Mouse (Mus musculus) hindbrain, embryonic 10.5 days (tissue): ENCODE measurements around the gene Psmd4. TPM values are rescaled to one million over a fixed set of nuclear protein-coding genes. Genes with fewer than 3 reads are reported as not detected.
"Not testable (repeated sequence)": the region's sequence is repeated elsewhere in the genome, so short reads cannot be mapped to it uniquely, and the experiment has no call there.

Source experiments
- DNase-seq: peaks from one replicate; pipeline ENCODE4 v3.0.0-alpha.2; 2017; ENCODE audit warnings: low spot score
- H3K27ac ChIP-seq: fragments of 300-500 bp; sonication (generic); 2 replicates; pipeline ENCODE4 v1.5.1; 2016; ENCODE audit warnings: mild to moderate bottlenecking, moderate library complexity
- H3K27me3 ChIP-seq: fragments of 300-500 bp; sonication (generic); 2 replicates; pipeline ENCODE4 v1.6.1; 2016; ENCODE audit warnings: mild to moderate bottlenecking; ENCODE audit not compliant: poor library complexity, insufficient read depth, severe bottlenecking
- H3K36me3 ChIP-seq: fragments of 300-500 bp; sonication (generic); 2 replicates; pipeline ENCODE4 v1.6.1; 2016; ENCODE audit warnings: mild to moderate bottlenecking, moderate library complexity
- H3K4me1 ChIP-seq: fragments of 300-500 bp; sonication (generic); replicated peaks from 2 replicates; pipeline ENCODE4 v1.6.1; 2016; ENCODE audit warnings: mild to moderate bottlenecking
- H3K4me3 ChIP-seq: fragments of 300-500 bp; sonication (generic); 2 replicates; pipeline ENCODE4 v1.5.1; 2016; ENCODE audit warnings: mild to moderate bottlenecking, moderate library complexity
- H3K9me3 ChIP-seq: fragments of 300-500 bp; sonication (generic); 2 replicates; pipeline ENCODE4 v1.6.1; 2016; ENCODE audit warnings: mild to moderate bottlenecking, moderate library complexity
- WGBS: fragments of 180-500 bp; shearing (Covaris S2); methylation state at CpG from one replicate; pipeline ENCODE4 v1.1.7; 2016; 5-methylcytosine and 5-hydroxymethylcytosine counted together
- polyA plus RNA-seq: library from polyadenylated mRNA; unstranded; fragments of >200 nt; fragmentation: Nextera tagmentation; extraction: Ambion mirVana; gene quantifications from 2 replicates; pipeline ENCODE4 v1.2.1, GENCODE M21; 2016

Gene Psmd4
- polyA plus RNA-seq, 1 experiment from 2014 or later = 353 TPM

- no peaks in the 10 kb centered on the region for H3K36me3 ChIP-seq
- no peak overlapping the region for H3K4me3 ChIP-seq
- no peaks in the 10 kb centered on the region for H3K27me3 ChIP-seq
- H3K27ac ChIP-seq = no peak overlapping the region
- H3K9me3 ChIP-seq = no peaks in the 10 kb centered on the region
- WGBS = 85% methylated on average over 11 of the region's 11 CpGs
- no peak for DNase-seq
- H3K4me1 ChIP-seq = peaks cover 7% of the 10 kb centered on the region
Measured at GRCm38 (mm10) chr3:95046462-95047057, 4.1 kb upstream of the Psmd4 start.

GRCm38 (mm10) chr3:95043251-95043650, 837 bp upstream of the Psmd4 start:
- DNase-seq = no peak
- H3K36me3 ChIP-seq = peaks cover 23% of the 10 kb centered on the region
- H3K9me3 ChIP-seq = no peaks in the 10 kb centered on the region
- no peak overlapping the region for H3K4me3 ChIP-seq
- 75% methylated on average over 6 of the region's 6 CpGs for WGBS
- peaks cover 11% of the 10 kb centered on the region for H3K4me1 ChIP-seq
- H3K27me3 ChIP-seq = no peaks in the 10 kb centered on the region
- H3K27ac ChIP-seq = no peak overlapping the region

- H3K4me3 ChIP-seq = peak overlapping the region; percentile 92
- H3K4me1 ChIP-seq = peaks cover 11% of the 10 kb centered on the region
- 30% methylated on average over 7 of the region's 7 CpGs for WGBS
- peaks cover 27% of the 10 kb centered on the region for H3K36me3 ChIP-seq
- H3K27me3 ChIP-seq = no peaks in the 10 kb centered on the region
- no peak for DNase-seq
- H3K9me3 ChIP-seq = no peaks in the 10 kb centered on the region
- H3K27ac ChIP-seq = peak overlapping the region; percentile 92
Measured at GRCm38 (mm10) chr3:95042838-95043229, 420 bp upstream of the Psmd4 start.

- Histone ChIP-seq H3K27me3 (no peaks in the 10 kb centered on the region), H3K36me3 (peaks cover 38% of the 10 kb centered on the region), H3K27ac (peak overlapping the region; percentile 92), H3K9me3 (no peaks in the 10 kb centered on the region), H3K4me3 (peak overlapping the region; percentile 92), H3K4me1 (peaks cover 11% of the 10 kb centered on the region)
- no peak for DNase-seq
- WGBS = 15% methylated on average over 3 of the region's 3 CpGs
Measured at GRCm38 (mm10) chr3:95041625-95042024, 789 bp downstream of the Psmd4 start.

GRCm38 (mm10) chr3:95029953-95030352, 12.5 kb downstream of the Psmd4 start:
- H3K9me3 ChIP-seq = no peaks in the 10 kb centered on the region
- no peak for DNase-seq
- peaks cover 63% of the 10 kb centered on the region for H3K36me3 ChIP-seq
- no peak overlapping the region for H3K4me3 ChIP-seq
- peaks cover 20% of the 10 kb centered on the region for H3K4me1 ChIP-seq
- H3K27me3 ChIP-seq = no peaks in the 10 kb centered on the region
- WGBS = 73% methylated on average over 3 of the region's 3 CpGs
- no peak overlapping the region for H3K27ac ChIP-seq

- 67% methylated on average over 3 of the region's 3 CpGs for WGBS
- not testable (repeated sequence) for H3K9me3 ChIP-seq, H3K27ac ChIP-seq, H3K4me3 ChIP-seq, H3K27me3 ChIP-seq, DNase-seq
- peaks cover 26% of the 10 kb centered on the region for H3K4me1 ChIP-seq
- peaks cover 57% of the 10 kb centered on the region for H3K36me3 ChIP-seq
Measured at GRCm38 (mm10) chr3:95029291-95029827, 13.1 kb downstream of the Psmd4 start.

GRCm38 (mm10) chr3:95028603-95029002, 13.8 kb downstream of the Psmd4 start:
- Histone ChIP-seq H3K36me3 (peaks cover 49% of the 10 kb centered on the region), H3K27me3 (no peaks in the 10 kb centered on the region)
- DNase-seq = no peak

GRCm38 (mm10) chr3:95027701-95028100, 14.7 kb downstream of the Psmd4 start:
- no peaks in the 10 kb centered on the region for H3K9me3 ChIP-seq
- DNase-seq = no peak
- no peaks in the 10 kb centered on the region for H3K27me3 ChIP-seq
- no peak overlapping the region for H3K27ac ChIP-seq
- peaks cover 29% of the 10 kb centered on the region for H3K4me1 ChIP-seq
- peaks cover 40% of the 10 kb centered on the region for H3K36me3 ChIP-seq
- H3K4me3 ChIP-seq = no peak overlapping the region
- 73% methylated on average over 5 of the region's 5 CpGs for WGBS

More at GRCm38 (mm10) chr3:95028603-95029002, 13.8 kb downstream of the Psmd4 start:
- Histone ChIP-seq H3K4me3 (no peak overlapping the region), H3K27ac (no peak overlapping the region), H3K9me3 (no peaks in the 10 kb centered on the region), H3K4me1 (peaks cover 29% of the 10 kb centered on the region)
- 93% methylated on average over 3 of the region's 3 CpGs for WGBS

GRCm38 (mm10) chr3:95027057-95027645, 15.3 kb downstream of the Psmd4 start:
- Histone ChIP-seq H3K36me3 (peaks cover 35% of the 10 kb centered on the region), H3K4me1 (peaks cover 29% of the 10 kb centered on the region), H3K27me3 (no peaks in the 10 kb centered on the region), H3K27ac (no peak overlapping the region), H3K9me3 (no peaks in the 10 kb centered on the region), H3K4me3 (no peak overlapping the region)
- WGBS = 71% methylated on average over 5 of the region's 5 CpGs
- no peak for DNase-seq

GRCm38 (mm10) chr3:95025202-95025601, 17.2 kb downstream of the Psmd4 start:
- 54% methylated on average over 5 of the region's 5 CpGs for WGBS
- peaks cover 29% of the 10 kb centered on the region for H3K4me1 ChIP-seq
- no peak for DNase-seq
- H3K9me3 ChIP-seq = no peaks in the 10 kb centered on the region
- no peak overlapping the region for H3K4me3 ChIP-seq
- H3K27ac ChIP-seq = no peak overlapping the region
- no peaks in the 10 kb centered on the region for H3K27me3 ChIP-seq
- H3K36me3 ChIP-seq = peaks cover 15% of the 10 kb centered on the region

GRCm38 (mm10) chr3:95024551-95024950, 17.9 kb downstream of the Psmd4 start:
- H3K4me1 ChIP-seq = peaks cover 29% of the 10 kb centered on the region
- DNase-seq = no peak
- no peaks in the 10 kb centered on the region for H3K27me3 ChIP-seq
- no peak overlapping the region for H3K4me3 ChIP-seq
- peak overlapping the region; percentile 56; the same call in 1 of the 2 replicates for H3K27ac ChIP-seq
- WGBS = 31% methylated on average over 11 of the region's 11 CpGs
- no peaks in the 10 kb centered on the region for H3K9me3 ChIP-seq
- H3K36me3 ChIP-seq = peaks cover 12% of the 10 kb centered on the region

- not testable (repeated sequence) for H3K4me3 ChIP-seq, DNase-seq, H3K27me3 ChIP-seq, H3K9me3 ChIP-seq, H3K36me3 ChIP-seq, H3K27ac ChIP-seq
- WGBS = 96% methylated on average over 5 of the region's 5 CpGs
- peaks cover 31% of the 10 kb centered on the region for H3K4me1 ChIP-seq
Measured at GRCm38 (mm10) chr3:95020956-95021355, 21.5 kb downstream of the Psmd4 start.

- Histone ChIP-seq H3K9me3 (no peaks in the 10 kb centered on the region), H3K36me3 (peaks cover 7% of the 10 kb centered on the region; the same call in 1 of the 2 replicates), H3K4me3 (no peak overlapping the region), H3K27me3 (no peaks in the 10 kb centered on the region), H3K27ac (no peak overlapping the region), H3K4me1 (peaks cover 23% of the 10 kb centered on the region)
- no peak for DNase-seq
- WGBS = 84% methylated on average over 2 of the region's 2 CpGs
Measured at GRCm38 (mm10) chr3:95018741-95019140, 23.7 kb downstream of the Psmd4 start.
